ENCODE assay signal across 15 mouse cellular contexts in the genomic region with DNA sequence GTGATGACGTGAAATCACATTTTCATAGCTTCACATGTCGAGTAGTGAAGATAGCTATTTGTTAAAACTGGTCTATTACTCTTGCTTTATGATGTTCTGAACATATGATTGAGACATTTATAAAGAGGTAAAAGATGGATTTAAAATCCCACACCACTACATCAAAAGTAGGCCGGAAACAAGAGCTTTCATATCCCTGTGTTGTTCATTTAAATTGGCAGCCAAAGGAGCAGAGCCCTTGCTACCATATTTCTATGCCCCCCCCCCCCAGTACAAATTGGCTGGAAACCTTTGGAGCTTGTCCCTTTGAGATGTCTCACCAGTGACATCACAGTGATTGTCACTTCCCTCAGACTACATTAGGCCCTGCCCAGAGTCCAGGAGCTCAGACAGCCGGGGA. TPM values are rescaled to one million over a fixed set of nuclear protein-coding genes. Genes with fewer than 3 reads are reported as not detected.
DNase-seq lines count a peak whose midpoint lies in the region; ATAC-seq and TF ChIP-seq lines count a peak whose summit lies in the region.
"Had no signal": no experiment of that assay in that cellular context is flagged by ENCODE, and none has a peak within 500 bp of the region (broad histone marks: within the 10 kb centered on the region; RNA-seq: fewer than 3 reads in every experiment).

A gene (plus strand): TSS at position 301 of the 400 bp plus-strand sequence.

- peak within 1 kb of the TSS; percentile 86 for H3K27ac ChIP-seq in layer of hippocampus, adult 2 months
- no peak within 1 kb of the TSS for H3K27ac ChIP-seq in embryonic facial prominence, embryonic 14.5 days (replicated peaks; ENCODE audit: low read depth, low read length)
- H3K27ac ChIP-seq in embryonic facial prominence, embryonic 15.5 days (replicated peaks): no peak within 1 kb of the TSS
- no peak within 1 kb of the TSS for H3K27ac ChIP-seq in midbrain, embryonic 13.5 days
- H3K27ac ChIP-seq: intestine, embryonic 15.5 days; midbrain, embryonic 12.5 days had no signal

- no peak within 1 kb of the TSS for H3K4me3 ChIP-seq in layer of hippocampus, adult 2 months
- no peak within 1 kb of the TSS for H3K4me3 ChIP-seq in embryonic facial prominence, embryonic 14.5 days (ENCODE audit: low read depth, low read length)
- no peak within 1 kb of the TSS for H3K4me3 ChIP-seq in embryonic facial prominence, embryonic 15.5 days (replicated peaks)
- H3K4me3 ChIP-seq in midbrain, embryonic 13.5 days (replicated peaks): no peak within 1 kb of the TSS
- H3K4me3 ChIP-seq: intestine, embryonic 15.5 days; midbrain, embryonic 12.5 days had no signal

- no peak within 1 kb of the TSS for H3K9ac ChIP-seq in embryonic facial prominence, embryonic 14.5 days (ENCODE audit: low read depth, low read length)
- H3K9ac ChIP-seq in embryonic facial prominence, embryonic 15.5 days: no peak within 1 kb of the TSS
- no peak within 1 kb of the TSS for H3K9ac ChIP-seq in midbrain, embryonic 13.5 days (replicated peaks)
- H3K9ac ChIP-seq: intestine, embryonic 15.5 days; midbrain, embryonic 12.5 days had no signal

- H3K27me3 ChIP-seq in embryonic facial prominence, embryonic 14.5 days (replicated peaks; ENCODE audit: control insufficient read depth, insufficient read depth, low read length): no peaks in the 10 kb centered on the region
- no peaks in the 10 kb centered on the region for H3K27me3 ChIP-seq in embryonic facial prominence, embryonic 15.5 days
- no peaks in the 10 kb centered on the region for H3K27me3 ChIP-seq in midbrain, embryonic 13.5 days
- H3K27me3 ChIP-seq: CH12.LX; intestine, embryonic 15.5 days; midbrain, embryonic 12.5 days had no signal

- intact Hi-C loops in heart, postnatal 10 days (cut with DNase I): no loop called here

- no peak for TF ChIP-seq CTCF in layer of hippocampus, adult 2 months (conservative IDR thresholded peaks at IDR 0.05)

- WGBS in embryonic facial prominence, embryonic 14.5 days: 88% methylated on average over 4 of the region's 4 CpGs
- 80% methylated on average over 4 of the region's 4 CpGs for WGBS in embryonic facial prominence, embryonic 15.5 days
- 89% methylated on average over 4 of the region's 4 CpGs for WGBS in midbrain, embryonic 13.5 days

- DNase-seq in layer of hippocampus, adult 2 months (ENCODE audit: low spot score in 2 of 2): no peak
- DNase-seq in layer of hippocampus, adult 8-10 months (ENCODE audit: low spot score in 2 of 2): no peak
- DNase-seq in embryonic facial prominence, embryonic 14.5 days (ENCODE audit: low spot score): no peak
- no peak for DNase-seq in heart, postnatal 10 days
- no peak for DNase-seq in Muller cell, postnatal 12 days (ENCODE audit: inconsistent ontology term)
- DNase-seq: cerebellum, adult 11 months; kidney, postnatal 10 days; lung, postnatal 14 days; right cerebral cortex, postnatal 25 days had no signal

- H3K4me1 ChIP-seq in embryonic facial prominence, embryonic 14.5 days (ENCODE audit: control insufficient read depth, insufficient read depth, low read length): no peaks in the 10 kb centered on the region
- no peaks in the 10 kb centered on the region for H3K4me1 ChIP-seq in embryonic facial prominence, embryonic 15.5 days
- H3K4me1 ChIP-seq in midbrain, embryonic 13.5 days (replicated peaks): no peaks in the 10 kb centered on the region
- H3K4me1 ChIP-seq: intestine, embryonic 15.5 days; midbrain, embryonic 12.5 days had no signal

- H3K4me2 ChIP-seq in embryonic facial prominence, embryonic 14.5 days (ENCODE audit: low read depth, low read length): no peak within 1 kb of the TSS
- no peak within 1 kb of the TSS for H3K4me2 ChIP-seq in embryonic facial prominence, embryonic 15.5 days (replicated peaks)
- no peak within 1 kb of the TSS for H3K4me2 ChIP-seq in midbrain, embryonic 13.5 days (replicated peaks)
- H3K4me2 ChIP-seq: intestine, embryonic 15.5 days; midbrain, embryonic 12.5 days had no signal

- ATAC-seq in embryonic facial prominence, embryonic 14.5 days (ENCODE audit: low read depth): no peak
- no peak for ATAC-seq in embryonic facial prominence, embryonic 15.5 days (ENCODE audit: insufficient number of reproducible peaks, low FRiP score, low TSS enrichment, low read depth)
- no peak for ATAC-seq in midbrain, embryonic 13.5 days
- ATAC-seq: intestine, embryonic 15.5 days had no signal

- H3K36me3 ChIP-seq in embryonic facial prominence, embryonic 14.5 days (ENCODE audit: control insufficient read depth, insufficient read depth, low read length): no peaks in the 10 kb centered on the region
- no peaks in the 10 kb centered on the region for H3K36me3 ChIP-seq in embryonic facial prominence, embryonic 15.5 days
- H3K36me3 ChIP-seq in midbrain, embryonic 13.5 days: no peaks in the 10 kb centered on the region
- H3K36me3 ChIP-seq: intestine, embryonic 15.5 days; midbrain, embryonic 12.5 days had no signal

- H3K9me3 ChIP-seq in embryonic facial prominence, embryonic 14.5 days (ENCODE audit: control insufficient read depth, low read length): no peaks in the 10 kb centered on the region
- no peaks in the 10 kb centered on the region for H3K9me3 ChIP-seq in embryonic facial prominence, embryonic 15.5 days (replicated peaks)
- H3K9me3 ChIP-seq in midbrain, embryonic 13.5 days: no peaks in the 10 kb centered on the region
- H3K9me3 ChIP-seq: intestine, embryonic 15.5 days; midbrain, embryonic 12.5 days had no signal

RNA-seq across cellular contexts. Expression of the gene that starts here (rescaled TPM):
- total RNA-seq in layer of hippocampus, adult 2 months (2021): under 1 TPM; 0.37 to 0.64 TPM
- total RNA-seq in layer of hippocampus, adult 8-10 months (2022): under 1 TPM in 2 of 4 experiments, not detected in 2; 0.29 to 0.83 TPM
- polyA plus RNA-seq in embryonic facial prominence, embryonic 14.5 days (2014; fragmentation: Nextera tagmentation; extraction: Ambion mirVana): 177 and 295 TPM in 2 replicates
- polyA plus RNA-seq in embryonic facial prominence, embryonic 15.5 days (2015; fragmentation: Nextera tagmentation; extraction: Ambion mirVana): 72.5 and 86.0 TPM in 2 replicates
- 10 to 100 TPM; 22.6 to 50.2 TPM for total RNA-seq in heart, postnatal 10 days (2021)
- 0.16 TPM in 1 of 2 replicates, not detected in the other for polyA plus RNA-seq in midbrain, embryonic 13.5 days (2015; fragmentation: Nextera tagmentation; extraction: Ambion mirVana)
- total RNA-seq: CH12.LX; left cerebral cortex, postnatal 25 days had no signal
- polyA plus RNA-seq: midbrain, embryonic 12.5 days had no signal

Comparison
In these comparisons a context has a peak if more than half of its experiments do, and no peak if none do; other contexts are left out.
1. RNA of the gene that starts here (total RNA-seq): 22.6 to 50.2 TPM in heart, postnatal 10 days; 0.37 to 0.64 TPM in layer of hippocampus, adult 2 months and 0.29 to 0.83 TPM in layer of hippocampus, adult 8-10 months; every median in the first group is over 10 times any median in the second.
2. RNA of the gene that starts here (polyA plus RNA-seq): 177 to 295 TPM in embryonic facial prominence, embryonic 14.5 days and 72.5 to 86.0 TPM in embryonic facial prominence, embryonic 15.5 days; 0.16 TPM in midbrain, embryonic 13.5 days; every median in the first group is over 10 times any median in the second.